In genomic region chr5:113921310-113922166, GRCm38 (mm10) we compare ENCODE assay signal across 9 mouse cellular contexts. TPM values are rescaled to one million over a fixed set of nuclear protein-coding genes. Genes with fewer than 3 reads are reported as not detected.
DNase-seq lines count a peak whose midpoint lies in the region; ATAC-seq and TF ChIP-seq lines count a peak whose summit lies in the region.
"Had no signal": no experiment of that assay in that cellular context is flagged by ENCODE, and none has a peak within 500 bp of the region (broad histone marks: within the 10 kb centered on the region; RNA-seq: fewer than 3 reads in every experiment).

No protein-coding gene starts in this region.

- no peak overlapping the region for H3ac ChIP-seq in myocyte (ENCODE audit: control insufficient read depth, insufficient read length)

- no peaks in the 10 kb centered on the region for H3K9me3 ChIP-seq in kidney, embryonic 14.5 days (ENCODE audit: control insufficient read depth, low read length)
- no peaks in the 10 kb centered on the region for H3K9me3 ChIP-seq in hindbrain, embryonic 13.5 days

- peaks cover 10% of the 10 kb centered on the region; the same call in 1 of the 2 replicates for H3K4me1 ChIP-seq in kidney, embryonic 14.5 days (ENCODE audit: control insufficient read depth, insufficient read depth, low read length)
- peaks cover 22% of the 10 kb centered on the region for H3K4me1 ChIP-seq in hindbrain, embryonic 13.5 days (replicated peaks)
- no peaks in the 10 kb centered on the region; the same call in 1 of the 2 replicates for H3K4me1 ChIP-seq in kidney, adult 2 months (ENCODE audit: control insufficient read depth, insufficient read depth, low read length)

- WGBS in kidney, embryonic 14.5 days: 28% methylated on average over 6 of the region's 6 CpGs
- WGBS in hindbrain, embryonic 13.5 days: 13% methylated on average over 6 of the region's 6 CpGs
- 48% methylated on average over 6 of the region's 6 CpGs for WGBS in kidney, adult 2 months

- no peak for TF ChIP-seq CTCF in kidney, adult 2 months (conservative IDR thresholded peaks at IDR 0.05; ENCODE audit: insufficient read depth, insufficient read length, low read depth, low read length)

- no peak overlapping the region for H3K9ac ChIP-seq in kidney, embryonic 14.5 days (ENCODE audit: low read depth, low read length)
- peak overlapping the region; percentile 35; the same call in 1 of the 2 replicates for H3K9ac ChIP-seq in hindbrain, embryonic 13.5 days

- no peaks in the 10 kb centered on the region for H3K27me3 ChIP-seq in kidney, embryonic 14.5 days (ENCODE audit: control insufficient read depth, insufficient read depth, low read length)
- H3K27me3 ChIP-seq in hindbrain, embryonic 13.5 days: no peaks in the 10 kb centered on the region
- H3K27me3 ChIP-seq in myocyte (ENCODE audit: control insufficient read depth, insufficient read depth, insufficient read length): no peaks in the 10 kb centered on the region
- no peaks in the 10 kb centered on the region for H3K27me3 ChIP-seq in kidney, adult 2 months (replicated peaks; ENCODE audit: control insufficient read depth, insufficient read depth, low read length)

- H3K4me3 ChIP-seq in kidney, embryonic 14.5 days (ENCODE audit: low read length): no peak overlapping the region
- no peak overlapping the region for H3K4me3 ChIP-seq in hindbrain, embryonic 13.5 days
- no peak overlapping the region for H3K4me3 ChIP-seq in myocyte
- no peak overlapping the region for H3K4me3 ChIP-seq in kidney, adult 2 months (ENCODE audit: insufficient read depth, low read depth, low read length)

- H3K27ac ChIP-seq in kidney, embryonic 14.5 days (ENCODE audit: low read depth, low read length): peak overlapping the region; percentile 37
- H3K27ac ChIP-seq in hindbrain, embryonic 13.5 days: peak overlapping the region; percentile 85
- H3K27ac ChIP-seq in kidney, adult 2 months (ENCODE audit: insufficient read depth, low read depth, low read length): no peak overlapping the region
- H3K27ac ChIP-seq: kidney, postnatal 0 days had no signal

- no peaks in the 10 kb centered on the region for H3K36me3 ChIP-seq in kidney, embryonic 14.5 days (ENCODE audit: control insufficient read depth, insufficient read depth, low read length)
- no peaks in the 10 kb centered on the region for H3K36me3 ChIP-seq in hindbrain, embryonic 13.5 days
- H3K36me3 ChIP-seq in myocyte (ENCODE audit: control insufficient read depth, insufficient read depth): no peaks in the 10 kb centered on the region
- H3K36me3 ChIP-seq in kidney, adult 2 months (ENCODE audit: control insufficient read depth, insufficient read depth, low read length): no peaks in the 10 kb centered on the region

- no peak for DNase-seq in kidney, adult 11 months
- DNase-seq in cerebellum, postnatal 36 days: peak; percentile 73 to 78
- no peak for DNase-seq in kidney, adult 2 months
- DNase-seq in thymus, postnatal 4 days: no peak
- no peak for DNase-seq in right cerebral cortex, postnatal 25 days

- TF ChIP-seq POLR2A in myocyte (IDR thresholded peaks at IDR 0.05; ENCODE audit: insufficient read length, low read depth): no peak
- TF ChIP-seq POLR2A in kidney, adult 2 months (IDR thresholded peaks at IDR 0.05; ENCODE audit: low read depth, low read length): no peak

- H3K4me2 ChIP-seq in kidney, embryonic 14.5 days (replicated peaks; ENCODE audit: low read depth, low read length): no peak overlapping the region
- H3K4me2 ChIP-seq in hindbrain, embryonic 13.5 days: no peak overlapping the region
- no peak overlapping the region for H3K4me2 ChIP-seq in myocyte (ENCODE audit: low read depth)

- no peak for ATAC-seq in kidney, embryonic 14.5 days (ENCODE audit: low FRiP score, low TSS enrichment)
- peak; percentile 49; the same call in 1 of the 2 replicates for ATAC-seq in hindbrain, embryonic 13.5 days (ENCODE audit: low FRiP score)

- H3K79me2 ChIP-seq in myocyte (ENCODE audit: control insufficient read depth, insufficient read depth): no peaks in the 10 kb centered on the region

TF ChIP-seq in myocyte, 11 proteins besides CTCF, POLR2A, EP300 and RAD21:
- TF ChIP-seq SRF (IDR thresholded peaks at IDR 0.05; ENCODE audit: control insufficient read depth, insufficient read length, low read depth) (no peak), MYOD1 (IDR thresholded peaks at IDR 0.05; ENCODE audit: control insufficient read depth in 1 of 3, insufficient read length in 2 of 3, low read depth in 2 of 3) (peak in 2 of 3 experiments; percentile 31 to 38)

RNA-seq across cellular contexts. Expression of gene Coro1c, which starts 13.0 kb away (rescaled TPM):
- polyA plus RNA-seq in kidney, embryonic 14.5 days (2014; fragmentation: Nextera tagmentation; extraction: Ambion mirVana): 42.1 and 108 TPM in 2 replicates
- polyA plus RNA-seq in hindbrain, embryonic 13.5 days (2015; fragmentation: Nextera tagmentation; extraction: Ambion mirVana): 176 and 190 TPM in 2 replicates
- 58.9 TPM for polyA plus RNA-seq in myocyte (2012; fragmentation: generic; extraction: Trizol)
- 43.1 and 43.5 TPM in 2 replicates for polyA plus RNA-seq in kidney, adult 2 months (2012; rRNA removed)

Comparison
In these comparisons a context has a peak if more than half of its experiments do, and no peak if none do; other contexts are left out.
1. DNase-seq: peak in cerebellum, postnatal 36 days (2 of 2); none in kidney, adult 11 months (single experiment), kidney, adult 2 months (single experiment), thymus, postnatal 4 days (single experiment) and right cerebral cortex, postnatal 25 days (single experiment).